Mouse (Mus musculus) midbrain, embryonic 10.5 days (tissue): ENCODE results near the gene Mlxipl. TPM values are rescaled to one million over a fixed set of nuclear protein-coding genes. Genes with fewer than 3 reads are reported as not detected.
A peak's percentile ranks its signal among the peaks of the same experiment; 100 is the strongest.

Source experiments
- DNase-seq: peaks from one replicate; pipeline ENCODE4 v3.0.0-alpha.2; 2017; ENCODE audit warnings: low spot score
- H3K27ac ChIP-seq: fragments of 300-500 bp; sonication (generic); replicated peaks from 2 replicates; pipeline ENCODE4 v1.5.1; 2016; ENCODE audit warnings: mild to moderate bottlenecking
- H3K27me3 ChIP-seq: fragments of 300-500 bp; sonication (generic); 2 replicates; pipeline ENCODE4 v1.6.1; 2016; ENCODE audit warnings: low read depth, mild to moderate bottlenecking; ENCODE audit not compliant: poor library complexity, severe bottlenecking
- H3K36me3 ChIP-seq: fragments of 300-500 bp; sonication (generic); 2 replicates; pipeline ENCODE4 v1.6.1; 2016; ENCODE audit warnings: mild to moderate bottlenecking, moderate library complexity
- H3K4me1 ChIP-seq: fragments of 300-500 bp; sonication (generic); 2 replicates; pipeline ENCODE4 v1.6.1; 2016
- H3K4me3 ChIP-seq: fragments of 300-500 bp; sonication (generic); 2 replicates; pipeline ENCODE4 v1.5.1; 2016; ENCODE audit warnings: mild to moderate bottlenecking, moderate library complexity
- H3K9me3 ChIP-seq: fragments of 300-500 bp; sonication (generic); replicated peaks from 2 replicates; pipeline ENCODE4 v1.6.1; 2016; ENCODE audit warnings: mild to moderate bottlenecking
- WGBS: fragments of 180-500 bp; shearing (Covaris S2); methylation state at CpG from one replicate; pipeline ENCODE4 v1.1.7; 2016; 5-methylcytosine and 5-hydroxymethylcytosine counted together
- polyA plus RNA-seq: library from polyadenylated mRNA; unstranded; fragments of >200 nt; fragmentation: Nextera tagmentation; extraction: Ambion mirVana; gene quantifications from 2 replicates; pipeline ENCODE4 v1.2.1, GENCODE M21; 2016

The Mlxipl gene
- polyA plus RNA-seq, 1 experiment from 2014 or later, result 2.0 TPM

DNA sequence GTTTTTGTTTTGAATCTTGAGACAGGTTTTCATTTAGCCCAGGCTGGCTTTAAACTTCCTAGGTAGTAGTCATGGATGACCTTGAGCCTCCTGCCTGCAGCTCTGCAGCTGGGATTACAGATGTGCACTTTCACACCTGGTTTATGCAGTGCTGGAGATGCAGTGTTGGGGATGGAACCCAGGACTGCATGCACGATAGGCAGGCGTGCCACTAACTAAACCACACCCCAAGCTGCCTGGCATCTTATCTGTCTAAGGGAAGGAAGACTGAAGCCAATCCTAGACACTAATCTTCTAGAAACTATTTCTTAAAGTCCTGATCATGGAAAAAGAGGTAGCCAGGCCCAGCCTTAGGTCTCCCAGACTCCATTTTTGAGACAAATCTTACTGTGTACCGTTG is 19.2 kb upstream of the Mlxipl start:
- H3K9me3 ChIP-seq, result no peaks in the 10 kb centered on the region
- 94% methylated on average over 3 of the region's 3 CpGs for WGBS
- no peaks in the 10 kb centered on the region for H3K27me3 ChIP-seq
- H3K4me1 ChIP-seq, result peaks cover 23% of the 10 kb centered on the region
- H3K36me3 ChIP-seq, result peaks cover 56% of the 10 kb centered on the region
- H3K4me3 ChIP-seq, result no peak overlapping the region
- no peak overlapping the region for H3K27ac ChIP-seq
- DNase-seq, result no peak

- H3K9me3 ChIP-seq, result no peaks in the 10 kb centered on the region
- no peaks in the 10 kb centered on the region for H3K27me3 ChIP-seq
- DNase-seq, result no peak
- peaks cover 27% of the 10 kb centered on the region for H3K4me1 ChIP-seq
- H3K36me3 ChIP-seq, result peaks cover 52% of the 10 kb centered on the region
- H3K27ac ChIP-seq, result no peak overlapping the region
- no peak overlapping the region for H3K4me3 ChIP-seq
- 93% methylated on average over 2 of the region's 2 CpGs for WGBS
Measured at GRCm38 (mm10) chr5:135072061-135072460, 17.6 kb upstream of the Mlxipl start.

DNA sequence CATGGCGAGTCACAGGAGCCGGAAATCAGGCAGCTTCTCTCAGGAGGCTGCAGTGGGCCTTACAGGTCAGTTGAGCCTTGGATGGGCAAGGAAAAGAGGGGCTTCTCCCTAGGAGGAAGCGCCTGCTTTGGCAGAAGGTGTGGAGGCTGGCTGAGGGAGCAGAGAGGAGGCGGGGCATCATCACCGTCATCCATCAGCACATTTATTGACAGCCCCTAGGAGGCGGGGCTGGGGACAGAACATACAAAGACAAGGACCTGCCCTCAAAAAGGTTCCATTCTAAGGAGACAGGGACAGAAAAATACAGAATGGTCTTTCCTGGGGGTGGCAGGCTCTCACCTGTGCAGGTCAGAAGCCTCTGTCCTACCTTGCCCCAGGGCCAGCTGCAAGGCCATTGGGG is 17.0 kb upstream of the Mlxipl start:
- Histone ChIP-seq H3K27me3 (no peaks in the 10 kb centered on the region), H3K36me3 (peaks cover 45% of the 10 kb centered on the region), H3K9me3 (no peaks in the 10 kb centered on the region), H3K4me1 (peaks cover 33% of the 10 kb centered on the region), H3K4me3 (no peak overlapping the region), H3K27ac (peak overlapping the region; percentile 65; the same call in 1 of the 2 replicates)
- no peak for DNase-seq
- WGBS, result 59% methylated on average over 6 of the region's 6 CpGs

DNA sequence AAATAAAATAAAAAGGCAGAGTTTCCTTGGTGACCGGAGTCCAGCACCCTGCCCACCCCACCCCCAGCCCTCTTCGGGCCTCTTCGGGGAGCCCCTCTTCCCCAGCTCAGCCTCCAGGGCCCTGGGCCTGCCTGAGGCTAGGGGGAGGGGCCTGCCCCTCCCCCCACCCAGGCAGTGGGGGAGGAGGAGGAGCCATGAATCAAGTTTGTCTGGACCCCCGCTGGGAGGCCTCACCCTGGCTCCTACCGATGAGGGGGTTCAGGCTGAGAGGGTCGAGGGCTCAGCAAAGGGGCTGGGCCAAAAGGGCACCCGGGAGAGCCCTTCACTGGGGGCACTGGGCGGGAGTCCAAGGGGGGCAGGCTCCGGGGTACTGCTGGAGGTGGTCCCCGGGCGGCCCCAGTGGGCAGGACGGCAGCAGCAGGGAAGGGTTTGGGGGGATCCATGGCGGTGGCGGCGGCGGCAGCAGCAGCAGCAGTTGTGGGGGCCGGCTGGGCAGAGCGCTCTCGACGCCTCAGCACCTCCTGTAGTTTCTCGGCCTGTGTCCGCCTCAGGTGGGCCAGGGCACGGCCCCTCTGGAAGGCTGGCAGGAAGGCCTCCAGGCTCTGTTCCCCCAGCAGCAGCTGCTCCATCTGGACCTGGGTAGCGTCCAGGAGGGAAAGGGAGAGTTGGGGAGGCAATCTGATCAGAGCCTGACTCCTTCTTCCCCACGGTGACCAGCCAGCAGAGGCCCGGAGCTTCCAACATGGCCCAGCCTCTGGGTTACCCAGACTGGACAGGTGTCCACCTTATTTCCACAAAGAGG is 16.1 kb upstream of the Mlxipl start:
- DNase-seq, result no peak
- H3K4me3 ChIP-seq, result peak overlapping the region; percentile 27; the same call in 1 of the 2 replicates
- H3K27me3 ChIP-seq, result no peaks in the 10 kb centered on the region
- peak overlapping the region; percentile 65 for H3K27ac ChIP-seq
- 30% methylated on average over 26 of the region's 26 CpGs for WGBS
- peaks cover 37% of the 10 kb centered on the region for H3K36me3 ChIP-seq
- H3K9me3 ChIP-seq, result no peaks in the 10 kb centered on the region
- H3K4me1 ChIP-seq, result peaks cover 38% of the 10 kb centered on the region

DNA sequence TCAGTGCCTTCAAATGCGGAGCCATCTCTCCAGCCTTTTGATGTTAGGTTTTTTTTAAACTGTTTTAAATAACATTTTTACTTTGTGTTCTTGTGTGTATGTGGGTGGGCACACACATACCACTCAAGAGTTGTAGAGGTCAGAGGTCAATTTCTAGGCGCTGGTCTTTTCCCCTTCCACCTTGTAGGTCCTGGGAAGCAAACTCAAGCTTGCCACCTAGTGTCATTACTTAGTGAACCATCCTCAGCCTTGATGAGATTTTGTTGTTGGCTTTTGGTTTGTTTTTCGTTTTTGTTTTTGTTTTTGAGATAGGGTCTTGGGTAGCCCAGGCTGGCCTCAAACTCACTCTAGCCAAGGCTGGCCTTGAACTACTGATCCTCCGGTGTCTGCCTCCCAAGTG is 14.0 kb upstream of the Mlxipl start:
- no peaks in the 10 kb centered on the region for H3K9me3 ChIP-seq
- peaks cover 40% of the 10 kb centered on the region for H3K4me1 ChIP-seq
- no peak for DNase-seq
- peaks cover 37% of the 10 kb centered on the region for H3K36me3 ChIP-seq
- no peak overlapping the region for H3K27ac ChIP-seq
- H3K4me3 ChIP-seq, result 0 out of 2 replicates have a peak overlapping the region, but pooled peaks have one; percentile 98
- WGBS, result 67% methylated on average over 4 of the region's 4 CpGs
- peaks cover 13% of the 10 kb centered on the region; the same call in 1 of the 2 replicates for H3K27me3 ChIP-seq

DNA sequence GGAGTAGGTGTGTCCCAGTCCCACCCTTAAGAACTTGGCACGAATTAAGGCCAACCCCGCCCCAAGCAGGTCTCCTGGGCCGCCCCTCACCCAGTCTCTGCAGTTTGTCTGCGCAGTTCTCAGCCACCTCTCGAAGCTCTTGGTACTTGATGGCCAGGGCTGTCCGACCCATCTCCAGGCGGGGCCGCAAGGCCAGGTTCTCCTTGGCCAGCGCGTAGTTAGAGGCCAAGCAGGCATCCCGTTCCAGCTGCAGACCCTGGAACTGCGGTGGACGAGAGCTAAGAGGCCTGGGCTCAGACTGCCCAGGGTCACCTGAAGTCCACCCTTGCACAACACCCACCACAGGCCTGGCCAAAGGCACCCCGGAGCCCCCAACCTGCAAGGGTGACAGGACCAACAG is 13.3 kb upstream of the Mlxipl start:
- Histone ChIP-seq H3K27ac (no peak overlapping the region), H3K4me3 (peak overlapping the region; percentile 98; the same call in 1 of the 2 replicates), H3K9me3 (no peaks in the 10 kb centered on the region), H3K4me1 (peaks cover 40% of the 10 kb centered on the region), H3K36me3 (peaks cover 37% of the 10 kb centered on the region), H3K27me3 (peaks cover 13% of the 10 kb centered on the region; the same call in 1 of the 2 replicates)
- no peak for DNase-seq
- WGBS, result 89% methylated on average over 14 of the region's 14 CpGs

DNA sequence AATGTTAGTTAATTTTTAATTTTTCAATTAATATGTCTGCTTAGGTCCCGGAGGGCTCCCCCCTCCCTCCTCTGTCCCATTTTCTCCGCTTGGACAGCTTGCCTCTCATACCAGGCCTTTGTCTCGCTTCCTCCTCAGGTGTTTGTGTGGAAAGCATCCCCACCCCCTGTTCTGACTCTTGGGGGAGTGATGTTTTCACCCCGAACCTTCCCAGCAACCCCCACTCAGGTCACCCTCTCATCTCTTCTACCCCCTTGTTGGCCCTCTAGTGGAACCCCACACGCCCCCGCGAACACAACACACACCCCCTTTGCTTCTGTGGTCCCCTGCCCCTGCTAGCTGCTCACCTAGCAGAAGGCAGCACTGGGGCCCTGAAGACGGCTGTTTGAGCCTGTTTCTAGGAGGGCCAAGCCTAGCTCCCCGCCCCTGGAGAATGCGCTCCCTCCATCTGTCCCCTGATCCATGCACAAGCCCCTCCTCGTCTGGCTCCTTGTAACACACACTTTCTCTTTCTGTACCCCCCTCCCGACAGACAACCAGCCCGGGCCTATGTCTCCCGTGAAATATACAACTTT is 12.7 kb upstream of the Mlxipl start:
- Histone ChIP-seq H3K27me3 (peaks cover 13% of the 10 kb centered on the region; the same call in 1 of the 2 replicates), H3K27ac (peak overlapping the region; percentile 97), H3K36me3 (peaks cover 34% of the 10 kb centered on the region), H3K4me1 (peaks cover 40% of the 10 kb centered on the region), H3K4me3 (peak overlapping the region; percentile 98), H3K9me3 (no peaks in the 10 kb centered on the region)
- WGBS, result 24% methylated on average over 14 of the region's 14 CpGs
- peak; percentile 39 for DNase-seq

GRCm38 (mm10) chr5:135077564-135078481 is 11.9 kb upstream of the Mlxipl start, which contains the start of gene Vps37d:
Gene Vps37d, minus strand, starts transcription at chr5:135078266.
- H3K9me3 ChIP-seq, result no peaks in the 10 kb centered on the region
- H3K36me3 ChIP-seq, result peaks cover 26% of the 10 kb centered on the region
- DNase-seq, result peak; percentile 94
- H3K4me1 ChIP-seq, result peaks cover 37% of the 10 kb centered on the region
- peaks cover 13% of the 10 kb centered on the region; the same call in 1 of the 2 replicates for H3K27me3 ChIP-seq
- WGBS, result under 1% methylated on average over 69 of the region's 83 CpGs
- peak within 1 kb of the TSS; percentile 97 for H3K27ac ChIP-seq
- peak within 1 kb of the TSS; percentile 98 for H3K4me3 ChIP-seq

GRCm38 (mm10) chr5:135078482-135078810 is 11.2 kb upstream of the Mlxipl start:
- Histone ChIP-seq H3K27me3 (peaks cover 13% of the 10 kb centered on the region; the same call in 1 of the 2 replicates), H3K4me3 (peak overlapping the region; percentile 98), H3K9me3 (no peaks in the 10 kb centered on the region), H3K4me1 (peaks cover 33% of the 10 kb centered on the region), H3K27ac (peak overlapping the region; percentile 97), H3K36me3 (peaks cover 20% of the 10 kb centered on the region)
- no peak for DNase-seq
- 3% methylated on average over 11 of the region's 11 CpGs for WGBS

DNA sequence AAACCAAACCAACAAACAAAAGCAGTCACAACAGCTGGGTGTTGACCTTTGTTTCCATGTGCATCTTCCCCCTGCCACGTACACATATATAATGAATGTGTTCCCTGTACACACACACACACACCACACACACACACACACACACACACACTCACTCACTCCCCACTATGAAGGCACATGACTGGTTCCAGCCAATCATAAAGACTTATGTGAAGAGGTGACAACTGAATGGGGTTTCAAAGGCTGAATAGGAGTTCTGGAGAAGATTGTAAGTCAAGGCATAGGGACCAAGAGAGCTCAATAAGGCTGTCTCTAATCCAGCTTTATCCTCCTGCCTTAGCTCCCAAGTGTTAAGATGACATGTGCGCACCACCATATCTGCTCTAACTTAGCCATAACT is 10.1 kb upstream of the Mlxipl start:
- WGBS, result 93% methylated on average over 2 of the region's 2 CpGs
- DNase-seq, result no peak

GRCm38 (mm10) chr5:135080539-135080938 is 9.2 kb upstream of the Mlxipl start:
- no peak for DNase-seq
- H3K36me3 ChIP-seq, result peaks cover 9% of the 10 kb centered on the region
- peaks cover 16% of the 10 kb centered on the region for H3K27me3 ChIP-seq
- peaks cover 24% of the 10 kb centered on the region for H3K4me1 ChIP-seq
- WGBS, result 91% methylated on average over 5 of the region's 5 CpGs
- no peak overlapping the region for H3K27ac ChIP-seq
- no peaks in the 10 kb centered on the region for H3K9me3 ChIP-seq
- H3K4me3 ChIP-seq, result no peak overlapping the region

More for the DNA sequence above, 10.1 kb upstream of the Mlxipl start:
- H3K36me3 ChIP-seq, result peaks cover 18% of the 10 kb centered on the region
- H3K27ac ChIP-seq, result no peak overlapping the region
- H3K9me3 ChIP-seq, result no peaks in the 10 kb centered on the region
- H3K27me3 ChIP-seq, result peaks cover 14% of the 10 kb centered on the region
- H3K4me3 ChIP-seq, result no peak overlapping the region
- H3K4me1 ChIP-seq, result peaks cover 24% of the 10 kb centered on the region

DNA sequence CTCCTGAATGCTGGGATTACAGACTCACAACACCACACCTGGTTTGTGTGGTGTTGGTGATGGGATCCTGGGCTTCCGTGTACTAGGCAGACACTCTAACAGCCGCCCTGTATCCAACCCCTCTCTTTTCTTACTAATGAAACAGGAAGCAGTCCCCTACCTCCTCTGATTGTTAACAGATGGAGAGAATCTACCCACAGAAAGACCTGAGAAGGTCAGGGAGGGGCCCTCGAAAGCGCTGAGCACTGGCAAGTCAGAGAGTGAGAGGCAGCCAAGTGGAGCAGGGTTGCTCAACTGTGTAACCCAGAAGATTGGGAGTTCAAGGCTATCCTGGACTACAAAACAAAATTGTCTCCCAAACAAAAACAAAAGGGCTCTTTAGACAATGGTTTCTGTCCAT is 2.8 kb upstream of the Mlxipl start:
- peaks cover 13% of the 10 kb centered on the region for H3K4me1 ChIP-seq
- no peaks in the 10 kb centered on the region for H3K36me3 ChIP-seq
- 72% methylated on average over 4 of the region's 4 CpGs for WGBS
- H3K27ac ChIP-seq, result no peak overlapping the region
- H3K4me3 ChIP-seq, result no peak overlapping the region
- H3K9me3 ChIP-seq, result no peaks in the 10 kb centered on the region
- DNase-seq, result no peak
- peaks cover 54% of the 10 kb centered on the region for H3K27me3 ChIP-seq
